Mouse (Mus musculus): Measurements from ENCODE around the gene Lrrc71. TPM values are rescaled to one million over a fixed set of nuclear protein-coding genes. Genes with fewer than 3 reads are reported as not detected.

The Lrrc71 gene
- not detected in 2 replicates for polyA plus RNA-seq (2012; ENCODE audit: insufficient read depth, insufficient read length, low replicate concordance, missing spikeins)

DNA sequence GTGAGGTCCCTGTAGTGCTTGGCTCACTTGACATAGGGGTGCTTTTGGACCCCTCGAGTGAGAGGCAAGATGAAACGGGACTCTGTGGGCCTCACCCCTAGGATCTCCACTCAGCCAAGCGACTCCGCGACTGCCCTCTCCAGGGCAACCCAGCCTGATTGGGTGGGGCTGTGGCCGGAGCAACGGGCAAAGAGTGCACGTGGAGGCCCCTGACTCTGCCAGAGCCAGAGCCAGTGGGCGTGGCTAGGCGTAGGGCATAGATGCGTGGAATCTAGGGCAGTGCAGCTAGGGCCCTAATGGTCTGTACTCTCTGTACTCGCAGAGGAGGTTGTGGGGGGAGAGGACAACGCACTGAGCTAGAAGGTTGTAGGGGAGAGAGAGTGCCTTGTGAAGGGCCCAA is at the start of gene Lrrc71:
TSS of gene Lrrc71 (minus strand) at position 195 of the 400 bp plus-strand sequence.
- no peak within 1 kb of the TSS for H3K27ac ChIP-seq (ENCODE audit: insufficient read depth, low read depth, low read length)
- 39% methylated on average over 13 of the region's 13 CpGs for WGBS
- no peak within 1 kb of the TSS for H3K4me3 ChIP-seq (ENCODE audit: insufficient read depth, low read depth, low read length)
- no peak for TF ChIP-seq POLR2A (IDR thresholded peaks at IDR 0.05; ENCODE audit: insufficient read depth, low read depth, low read length)
- TF ChIP-seq CTCF (IDR thresholded peaks at IDR 0.05; ENCODE audit: insufficient read depth, low read depth, low read length): no peak
- peaks cover 11% of the 10 kb centered on the region for H3K4me1 ChIP-seq (ENCODE audit: control insufficient read depth, insufficient read depth, low read length)

- Histone ChIP-seq H3K4me1 (ENCODE audit: control insufficient read depth, insufficient read depth, low read length) (peaks cover 9% of the 10 kb centered on the region), H3K27ac (ENCODE audit: insufficient read depth, low read depth, low read length) (no peak within 1 kb of the TSS), H3K4me3 (ENCODE audit: insufficient read depth, low read depth, low read length) (peak within 1 kb of the TSS; percentile 17; the same call in 1 of the 2 replicates)
- TF ChIP-seq CTCF (IDR thresholded peaks at IDR 0.05; ENCODE audit: insufficient read depth, low read depth, low read length): no peak
- TF ChIP-seq POLR2A (IDR thresholded peaks at IDR 0.05; ENCODE audit: insufficient read depth, low read depth, low read length): no peak
- 2% methylated on average over 29 of the region's 29 CpGs for WGBS
Observed at GRCm38 (mm10) chr3:87796736-87797334, 48.4 kb upstream of the Lrrc71 start, which contains the start of gene Insrr. Gene Insrr, plus strand, starts transcription at chr3:87796951.

DNA sequence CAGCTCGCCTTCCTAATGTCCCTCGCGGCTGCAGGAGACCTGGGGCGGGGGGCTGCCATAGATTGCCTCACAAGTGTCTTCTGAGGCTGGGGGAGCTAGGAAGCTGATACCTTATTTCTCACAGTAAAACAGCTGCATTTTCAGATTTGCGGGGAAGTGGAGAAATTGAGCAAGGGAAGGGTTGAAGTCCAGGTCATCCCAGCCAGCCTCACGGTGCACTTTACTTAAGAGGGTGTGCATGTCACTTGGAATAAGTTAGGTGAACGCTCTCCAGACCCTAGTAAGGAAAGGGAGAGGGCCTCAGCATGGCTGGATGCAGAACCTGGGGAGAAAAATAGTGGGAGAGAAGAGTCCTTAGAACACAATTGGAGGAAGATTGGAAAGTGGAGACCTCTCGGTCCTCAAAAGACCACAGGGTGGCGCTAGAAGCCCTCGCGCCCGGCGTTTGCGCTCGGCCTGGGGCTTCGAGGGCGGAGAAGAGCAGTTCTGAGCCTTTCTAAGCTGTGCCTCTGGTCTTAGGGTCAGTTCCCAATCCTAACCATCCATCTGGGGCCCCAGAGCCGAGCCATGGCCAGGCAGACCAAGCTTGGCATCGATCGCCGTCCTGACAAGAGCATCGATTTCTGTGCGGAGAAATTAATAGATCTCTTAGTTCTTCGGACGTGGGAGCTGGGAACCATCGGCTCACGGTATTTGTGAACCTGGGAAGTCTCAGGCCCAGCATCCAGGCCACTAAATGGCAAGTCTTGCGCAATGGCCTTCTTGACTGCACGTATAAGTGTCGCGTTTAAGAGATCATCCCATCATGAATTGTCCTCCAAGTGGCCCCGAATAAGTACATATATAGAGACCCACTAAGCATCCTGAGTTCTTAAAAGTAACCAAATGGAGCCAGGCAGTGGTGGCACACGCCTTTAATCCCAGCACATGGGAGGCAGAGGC is 47.2 kb upstream of the Lrrc71 start:
- Histone ChIP-seq H3K4me1 (ENCODE audit: control insufficient read depth, insufficient read depth, low read length) (peaks cover 9% of the 10 kb centered on the region), H3K4me3 (ENCODE audit: insufficient read depth, low read depth, low read length) (no peak overlapping the region), H3K27ac (ENCODE audit: insufficient read depth, low read depth, low read length) (no peak overlapping the region)
- WGBS: 17% methylated on average over 33 of the region's 33 CpGs
- peak; percentile 54; the same call in 1 of the 2 replicates for TF ChIP-seq CTCF (IDR thresholded peaks at IDR 0.05; ENCODE audit: insufficient read depth, low read depth, low read length)
- no peak for TF ChIP-seq POLR2A (IDR thresholded peaks at IDR 0.05; ENCODE audit: insufficient read depth, low read depth, low read length)

- H3K27ac ChIP-seq (ENCODE audit: insufficient read depth, low read depth, low read length): no peak within 1 kb of the TSS
- WGBS: 3% methylated on average over 47 of the region's 47 CpGs
- peaks cover 9% of the 10 kb centered on the region for H3K4me1 ChIP-seq (ENCODE audit: control insufficient read depth, insufficient read depth, low read length)
- H3K4me3 ChIP-seq (ENCODE audit: insufficient read depth, low read depth, low read length): no peak within 1 kb of the TSS
- TF ChIP-seq POLR2A (IDR thresholded peaks at IDR 0.05; ENCODE audit: insufficient read depth, low read depth, low read length): no peak
- no peak for TF ChIP-seq CTCF (IDR thresholded peaks at IDR 0.05; ENCODE audit: insufficient read depth, low read depth, low read length)
Observed at GRCm38 (mm10) chr3:87794922-87795325, 46.5 kb upstream of the Lrrc71 start, which contains the start of gene Ntrk1. Gene Ntrk1, minus strand, starts transcription at chr3:87795162.

- peaks cover 4% of the 10 kb centered on the region; the same call in 1 of the 2 replicates for H3K4me1 ChIP-seq (ENCODE audit: control insufficient read depth, insufficient read depth, low read length)
- TF ChIP-seq POLR2A (IDR thresholded peaks at IDR 0.05; ENCODE audit: insufficient read depth, low read depth, low read length) (no peak), CTCF (IDR thresholded peaks at IDR 0.05; ENCODE audit: insufficient read depth, low read depth, low read length) (no peak)
- no peak overlapping the region for H3K27ac ChIP-seq (ENCODE audit: insufficient read depth, low read depth, low read length)
- H3K4me3 ChIP-seq (ENCODE audit: insufficient read depth, low read depth, low read length): no peak overlapping the region
- 44% methylated on average over 5 of the region's 5 CpGs for WGBS
Observed at GRCm38 (mm10) chr3:87789768-87790167, 41.3 kb upstream of the Lrrc71 start.

DNA sequence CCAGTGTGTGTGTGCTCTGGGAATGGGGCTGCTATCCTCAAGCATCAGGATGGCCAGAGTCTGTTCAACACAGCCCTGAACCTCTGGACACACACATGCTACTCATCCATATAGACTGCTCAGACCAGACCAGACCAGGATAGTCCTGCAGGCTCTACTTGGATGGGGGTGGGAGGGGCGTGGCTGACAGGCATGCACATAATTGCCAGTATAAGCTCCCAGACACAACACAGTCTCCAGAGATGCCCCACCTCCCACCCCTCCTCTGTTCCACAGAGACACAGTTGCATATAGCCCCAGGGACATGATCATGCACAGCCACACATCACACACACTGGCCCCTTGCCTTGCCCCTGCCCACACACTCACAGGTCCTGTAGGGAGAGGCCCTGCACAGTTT is 40.8 kb upstream of the Lrrc71 start:
- 54% methylated on average over 1 of the region's 1 CpGs for WGBS
- Histone ChIP-seq H3K4me3 (ENCODE audit: insufficient read depth, low read depth, low read length) (no peak overlapping the region), H3K4me1 (ENCODE audit: control insufficient read depth, insufficient read depth, low read length) (peaks cover 4% of the 10 kb centered on the region; the same call in 1 of the 2 replicates), H3K27ac (ENCODE audit: insufficient read depth, low read depth, low read length) (no peak overlapping the region)
- TF ChIP-seq POLR2A (IDR thresholded peaks at IDR 0.05; ENCODE audit: insufficient read depth, low read depth, low read length) (no peak), CTCF (IDR thresholded peaks at IDR 0.05; ENCODE audit: insufficient read depth, low read depth, low read length) (no peak)

GRCm38 (mm10) chr3:87785626-87786214 is 37.3 kb upstream of the Lrrc71 start:
- 41% methylated on average over 6 of the region's 6 CpGs for WGBS
- H3K4me3 ChIP-seq (ENCODE audit: insufficient read depth, low read depth, low read length): no peak overlapping the region
- no peak for TF ChIP-seq CTCF (IDR thresholded peaks at IDR 0.05; ENCODE audit: insufficient read depth, low read depth, low read length)
- no peak for TF ChIP-seq POLR2A (IDR thresholded peaks at IDR 0.05; ENCODE audit: insufficient read depth, low read depth, low read length)

DNA sequence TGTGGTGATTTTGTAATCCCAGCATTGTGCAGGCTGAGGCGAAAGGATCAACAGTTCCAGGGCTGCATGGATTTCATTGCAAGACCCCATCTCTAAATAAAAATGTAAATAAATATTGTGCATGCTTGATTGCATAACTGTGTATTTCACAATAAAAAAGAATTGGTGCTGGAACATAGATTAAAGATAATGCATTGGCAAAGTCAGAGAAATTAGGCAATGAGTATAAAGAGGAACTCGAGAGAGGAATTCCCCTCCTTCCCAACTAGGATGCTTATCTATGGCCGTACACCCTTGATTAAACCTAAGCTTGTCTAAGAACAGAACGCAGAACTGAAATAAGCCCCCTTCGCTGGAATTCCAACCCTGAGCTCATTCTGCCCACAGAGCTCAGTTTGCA is 36.7 kb upstream of the Lrrc71 start:
- Histone ChIP-seq H3K27ac (ENCODE audit: insufficient read depth, low read depth, low read length) (no peak overlapping the region), H3K4me3 (ENCODE audit: insufficient read depth, low read depth, low read length) (no peak overlapping the region), H3K4me1 (ENCODE audit: control insufficient read depth, insufficient read depth, low read length) (peaks cover 4% of the 10 kb centered on the region; the same call in 1 of the 2 replicates)
- 92% methylated on average over 5 of the region's 5 CpGs for whole genome bisulfite sequencing
- TF ChIP-seq POLR2A (IDR thresholded peaks at IDR 0.05; ENCODE audit: insufficient read depth, low read depth, low read length) (no peak), CTCF (IDR thresholded peaks at IDR 0.05; ENCODE audit: insufficient read depth, low read depth, low read length) (no peak)

More at GRCm38 (mm10) chr3:87785626-87786214, 37.3 kb upstream of the Lrrc71 start:
- no peak overlapping the region for H3K27ac ChIP-seq (ENCODE audit: insufficient read depth, low read depth, low read length)
- peaks cover 4% of the 10 kb centered on the region; the same call in 1 of the 2 replicates for H3K4me1 ChIP-seq (ENCODE audit: control insufficient read depth, insufficient read depth, low read length)
